Mouse (Mus musculus) liver, postnatal 0 days (tissue): ENCODE data around the gene Platr25. TPM values are rescaled to one million over a fixed set of nuclear protein-coding genes. Genes with fewer than 3 reads are reported as not detected.
A peak's percentile ranks its signal among the peaks of the same experiment; 100 is the strongest.
"Not testable (repeated sequence)": the region's sequence is repeated elsewhere in the genome, so short reads cannot be mapped to it uniquely, and the experiment has no call there.

Source experiments
- ATAC-seq: fragments of 200-750 bp; cut with Nextera tagmentation; 2 replicates; pipeline ENCODE4 v1.8.0; 2017; ENCODE audit warnings: mild to moderate bottlenecking, moderate library complexity
- DNase-seq: peaks from one replicate; pipeline ENCODE4 v3.0.0-alpha.2; 2016
- H3K27ac ChIP-seq: fragments of 300-500 bp; sonication (generic); 2 replicates; pipeline ENCODE4 v1.5.1; 2014; ENCODE audit warnings: antibody characterized with exemption, moderate library complexity, mild to moderate bottlenecking, low read depth
- H3K27me3 ChIP-seq: fragments of 300-500 bp; sonication (generic); 2 replicates; pipeline ENCODE4 v1.6.1; 2014; ENCODE audit warnings: low read length, control low read depth, mixed read lengths; ENCODE audit not compliant: insufficient read depth
- H3K36me3 ChIP-seq: fragments of 300-500 bp; sonication (generic); replicated peaks from 2 replicates; pipeline ENCODE4 v1.6.1; 2014; ENCODE audit warnings: mild to moderate bottlenecking, control low read depth, low read length, moderate library complexity, mixed read lengths; ENCODE audit not compliant: insufficient read depth
- H3K4me1 ChIP-seq: fragments of 300-500 bp; sonication (generic); 2 replicates; pipeline ENCODE4 v1.6.1; 2014; ENCODE audit warnings: antibody characterized with exemption, mild to moderate bottlenecking, control low read depth; ENCODE audit not compliant: insufficient read depth
- H3K4me2 ChIP-seq: fragments of 300-500 bp; sonication (generic); 2 replicates; pipeline ENCODE4 v1.6.1; 2014; ENCODE audit warnings: low read depth, mild to moderate bottlenecking, low read length, moderate library complexity, mixed read lengths
- H3K4me3 ChIP-seq: fragments of 300-500 bp; sonication (generic); 2 replicates; pipeline ENCODE4 v1.5.1; 2014; ENCODE audit warnings: low read depth, low read length
- H3K9ac ChIP-seq: fragments of 300-500 bp; sonication (generic); replicated peaks from 2 replicates; pipeline ENCODE4 v1.6.1; 2014; ENCODE audit warnings: mild to moderate bottlenecking, moderate library complexity
- H3K9me3 ChIP-seq: fragments of 300-500 bp; sonication (generic); 2 replicates; pipeline ENCODE4 v1.6.1; 2016; ENCODE audit warnings: mild to moderate bottlenecking, control low read depth, low read length, mixed read lengths
- CTCF ChIP-seq: sonication (generic); IDR thresholded peaks from 2 replicates; pipeline ENCODE4 v1.5.1; 2016; ENCODE audit warnings: antibody characterized with exemption, low read depth
- EP300 ChIP-seq: IDR thresholded peaks from 2 replicates; pipeline ENCODE4 v1.6.1; 2016; ENCODE audit warnings: antibody characterized with exemption, low read depth, mild to moderate bottlenecking
- WGBS: fragments of 180-500 bp; shearing (Covaris S2); extraction: QIAGEN DNeasy Blood & Tissue Kit; methylation state at CpG from one replicate; pipeline ENCODE4 v1.1.7; 2014; ENCODE audit not compliant: insufficient replicate concordance; 5-methylcytosine and 5-hydroxymethylcytosine counted together
- microRNA counts: library from miRNA; unstranded; fragments of <30 nt; microRNA quantifications from one replicate; lab custom pipeline; 2015
- microRNA-seq: library from miRNA; unstranded; fragments of <30 nt; microRNA quantifications from one replicate; pipeline ENCODE4, GENCODE M21; 2016
- polyA plus RNA-seq: library from polyadenylated mRNA; unstranded; fragments of >200 nt; fragmentation: Nextera tagmentation; extraction: Ambion mirVana; gene quantifications from 2 replicates; pipeline ENCODE4 v1.2.1, GENCODE M21; 2015

The Platr25 gene
- polyA plus RNA-seq, 1 experiment from 2014 or later, result 2.2 TPM

GRCm38 (mm10) chr13:62684608-62685286 lies 75.8 kb downstream of the Platr25 start:
- DNase-seq (peak; percentile 27), ATAC-seq (peak; percentile 100)
- not testable (repeated sequence) for H3K9me3 ChIP-seq, H3K4me1 ChIP-seq, H3K27me3 ChIP-seq, H3K9ac ChIP-seq, H3K36me3 ChIP-seq
- H3K27ac ChIP-seq, result peak overlapping the region; percentile 16; the same call in 1 of the 2 replicates
- peak overlapping the region; percentile 49 for H3K4me3 ChIP-seq
- H3K4me2 ChIP-seq, result peak overlapping the region; percentile 69
- WGBS, result 2% methylated on average over 15 of the region's 20 CpGs

GRCm38 (mm10) chr13:62653369-62653743 lies 107.2 kb downstream of the Platr25 start:
- peak overlapping the region; percentile 57 for H3K4me3 ChIP-seq
- ATAC-seq (peak; percentile 67), DNase-seq (no peak)
- no peaks in the 10 kb centered on the region for H3K9me3 ChIP-seq
- H3K4me2 ChIP-seq, result peak overlapping the region; percentile 68
- WGBS, result 19% methylated on average over 8 of the region's 8 CpGs
- no peaks in the 10 kb centered on the region for H3K27me3 ChIP-seq
- no peak overlapping the region for H3K27ac ChIP-seq
- 0 out of 2 replicates have a peak, but pooled peaks cover 3% of the 10 kb centered on the region for H3K4me1 ChIP-seq
- TF ChIP-seq EP300, result no peak
- no peak for TF ChIP-seq CTCF
- H3K36me3 ChIP-seq, result no peaks in the 10 kb centered on the region
- peak overlapping the region; percentile 27 for H3K9ac ChIP-seq

- ATAC-seq (peak; percentile 98), DNase-seq (peak; percentile 51)
- 2% methylated on average over 16 of the region's 16 CpGs for whole genome bisulfite sequencing
- H3K9me3 ChIP-seq, H3K27me3 ChIP-seq, H3K4me1 ChIP-seq, H3K27ac ChIP-seq, H3K36me3 ChIP-seq: not testable (repeated sequence)
- peak overlapping the region; percentile 68 for H3K4me2 ChIP-seq
- H3K4me3 ChIP-seq, result peak overlapping the region; percentile 57
- peak overlapping the region; percentile 27 for H3K9ac ChIP-seq
Measured at GRCm38 (mm10) chr13:62652681-62653368, 107.7 kb downstream of the Platr25 start.

- not testable (repeated sequence) for H3K4me2 ChIP-seq, H3K9ac ChIP-seq, ATAC-seq, H3K4me1 ChIP-seq, H3K27me3 ChIP-seq, H3K9me3 ChIP-seq, H3K27ac ChIP-seq, H3K4me3 ChIP-seq, H3K36me3 ChIP-seq
- peak; percentile 39 for DNase-seq
- 19% methylated on average over 1 of the region's 1 CpGs for WGBS
- peak; percentile 73 for TF ChIP-seq CTCF
Measured at GRCm38 (mm10) chr13:62627071-62627470, 133.4 kb downstream of the Platr25 start.

GRCm38 (mm10) chr13:62624277-62624665 lies 136.2 kb downstream of the Platr25 start:
- peak overlapping the region; percentile 48 for H3K4me3 ChIP-seq
- H3K9ac ChIP-seq, H3K27ac ChIP-seq, H3K36me3 ChIP-seq, H3K27me3 ChIP-seq, DNase-seq, H3K4me1 ChIP-seq, H3K9me3 ChIP-seq: not testable (repeated sequence)
- 9% methylated on average over 7 of the region's 7 CpGs for WGBS
- peak; percentile 14; the same call in 1 of the 2 replicates for ATAC-seq
- peak overlapping the region; percentile 64 for H3K4me2 ChIP-seq

GRCm38 (mm10) chr13:62623577-62624276 lies 136.8 kb downstream of the Platr25 start, which contains the start of gene 6720489N17Rik:
Gene 6720489N17Rik, minus strand, starts transcription at chr13:62624182.
- DNase-seq, result peak; percentile 73
- not testable (repeated sequence) for H3K36me3 ChIP-seq, H3K27me3 ChIP-seq, H3K27ac ChIP-seq, H3K9me3 ChIP-seq, H3K4me1 ChIP-seq
- Histone ChIP-seq H3K9ac (peak within 1 kb of the TSS; percentile 48; the same call in 1 of the 2 replicates), H3K4me2 (peak within 1 kb of the TSS; percentile 64), H3K4me3 (peak within 1 kb of the TSS; percentile 48)
- peak; percentile 100 for ATAC-seq
- 3% methylated on average over 15 of the region's 15 CpGs for WGBS

MicroRNAs encoded within 50 kb of the gene (microRNA counts, 519-probe panel; counts per million panel counts)
- microRNA mmu-miR-713 (lab: Ali Mortazavi, UCI), result not detected

Small RNAs within 50 kb of the gene (microRNA-seq; reads per million reads assigned to microRNA genes)
- gene Gm24020 (not detected), gene Gm24588 (not detected), gene Mir713 (not detected)

Other genes starting within 250 kb of the Platr25 start
- gene Zfp935, start 202.2 kb downstream of the Platr25 start, polyA plus RNA-seq, result 0.66 TPM in 1 of 2 replicates, not detected in the other
- 2.8 and 2.9 TPM in 2 replicates for gene Zfp934, start 189.5 kb downstream of the Platr25 start, polyA plus RNA-seq
- 1.3 and 1.4 TPM in 2 replicates for gene 6720489N17Rik, start 136.5 kb downstream of the Platr25 start, polyA plus RNA-seq
- 0.28 and 0.80 TPM in 2 replicates for gene Gm5141, start 25.1 kb upstream of the Platr25 start, polyA plus RNA-seq
- 0.89 and 1.3 TPM in 2 replicates for gene Fbp2, start 97.7 kb upstream of the Platr25 start, polyA plus RNA-seq
- gene Fbp1, start 127.6 kb upstream of the Platr25 start, polyA plus RNA-seq, result 2,442 and 2,581 TPM in 2 replicates
- 20.0 and 22.9 TPM in 2 replicates for gene 2010111I01Rik, start 204.2 kb upstream of the Platr25 start, polyA plus RNA-seq